Mouse (Mus musculus): ENCODE data around the gene Klc3.

Klc3 gene

DNA sequence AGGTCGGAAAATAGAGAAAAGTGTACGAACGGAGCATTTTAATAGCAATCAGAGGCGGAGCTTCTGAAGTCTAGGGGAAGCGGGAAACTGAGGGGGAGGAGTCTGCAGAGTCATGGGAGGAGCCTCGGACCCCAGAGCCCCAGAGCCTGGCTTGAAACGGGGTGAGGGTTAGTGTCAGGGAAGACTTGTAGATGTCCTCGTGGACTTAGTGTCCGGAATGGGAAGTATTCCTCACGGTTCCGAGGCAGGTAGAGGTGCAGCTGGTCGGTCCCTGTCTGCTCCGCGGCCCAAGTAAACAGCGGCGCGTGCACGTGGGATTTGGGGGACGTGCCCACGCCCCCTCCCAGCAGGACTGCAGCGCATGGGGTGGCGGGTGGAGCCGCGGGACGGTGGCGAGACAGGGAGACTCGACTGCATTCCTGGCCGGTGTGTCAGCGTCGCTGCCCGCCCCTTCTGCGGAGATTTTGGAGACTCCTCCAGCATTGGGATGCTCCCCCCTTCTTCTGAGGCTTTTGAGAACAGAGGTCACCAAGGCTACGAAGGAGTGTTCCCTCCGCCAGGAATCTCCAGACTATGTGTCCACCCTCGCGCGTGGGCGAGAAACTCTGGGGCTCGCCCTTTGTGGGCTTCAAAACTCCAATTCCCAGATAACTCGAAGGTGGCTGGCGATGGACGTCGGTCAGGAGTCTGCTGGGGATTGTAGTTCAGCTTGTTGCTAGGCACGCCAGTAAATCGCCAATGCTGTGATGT is 43.8 kb downstream of the Klc3 start:
- DNase-seq (ENCODE audit: low spot score in 2 of 2): peak; percentile 60 to 78

GRCm38 (mm10) chr7:19359299-19359891 is 44.5 kb downstream of the Klc3 start, which contains the start of the genes Cd3eap and Ppp1r13l:
Cd3eap (minus strand) TSS chr7:19359483.
Ppp1r13l (plus strand) TSS chr7:19359749.
- peak; percentile 78 to 87 for DNase-seq (ENCODE audit: low spot score in 2 of 2)

- DNase-seq (ENCODE audit: low spot score in 2 of 2): peak in 1 of 2 experiments; percentile 23
Measured at GRCm38 (mm10) chr7:19358634-19359033, 45.3 kb downstream of the Klc3 start.

DNA sequence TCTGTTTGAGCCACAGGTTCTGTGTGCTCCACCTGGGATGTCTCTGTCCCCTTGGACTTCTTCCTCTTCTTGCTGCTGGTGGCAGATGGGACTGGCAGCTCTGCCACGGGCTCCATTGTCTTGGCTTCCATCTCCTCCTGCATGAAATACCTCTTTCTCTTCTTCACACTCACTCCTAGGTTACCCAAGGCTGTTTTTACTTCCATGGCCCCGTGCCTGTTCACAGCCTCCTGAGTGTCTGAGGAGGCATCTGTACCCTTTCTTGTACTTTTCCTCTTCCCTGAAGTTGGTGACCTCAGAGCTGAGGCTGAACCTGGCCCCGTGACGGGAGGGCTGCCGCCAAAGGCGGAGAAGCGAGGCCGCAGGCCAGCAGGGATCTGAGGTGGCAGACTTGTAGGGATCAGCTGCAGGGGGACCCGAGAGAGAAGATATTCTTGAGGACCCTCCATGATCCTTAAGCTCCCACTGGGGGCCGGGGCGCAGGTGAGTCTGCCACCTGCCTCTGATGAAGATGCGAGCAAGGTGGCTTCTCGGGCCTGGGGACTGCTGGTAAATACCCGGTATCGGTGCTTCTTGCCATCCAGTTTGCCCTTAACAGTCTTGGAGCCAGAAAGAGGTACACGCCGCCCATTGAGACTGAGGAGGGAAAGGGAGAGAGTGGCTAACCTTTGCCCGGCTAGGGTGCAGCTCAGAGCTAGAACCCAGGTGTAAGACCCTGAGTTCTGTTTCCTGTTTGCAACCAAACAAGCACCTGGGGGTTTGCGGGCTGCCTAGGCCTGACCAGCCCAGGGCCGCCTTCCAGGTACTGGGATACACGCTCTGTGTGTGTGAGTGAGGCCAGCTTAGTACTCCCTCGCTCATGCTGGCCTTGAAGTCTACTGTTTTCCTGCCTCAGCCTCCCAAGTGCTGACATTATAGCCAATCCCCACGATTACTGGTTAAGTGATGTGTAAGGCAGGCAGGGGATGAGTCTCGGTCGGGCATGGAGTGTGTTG is 46.2 kb downstream of the Klc3 start:
- DNase-seq (ENCODE audit: low spot score in 2 of 2): peak in 1 of 2 experiments; percentile 15

- DNase-seq (ENCODE audit: low spot score in 2 of 2): no peak
Measured at GRCm38 (mm10) chr7:19356311-19356710, 47.6 kb downstream of the Klc3 start.

DNA sequence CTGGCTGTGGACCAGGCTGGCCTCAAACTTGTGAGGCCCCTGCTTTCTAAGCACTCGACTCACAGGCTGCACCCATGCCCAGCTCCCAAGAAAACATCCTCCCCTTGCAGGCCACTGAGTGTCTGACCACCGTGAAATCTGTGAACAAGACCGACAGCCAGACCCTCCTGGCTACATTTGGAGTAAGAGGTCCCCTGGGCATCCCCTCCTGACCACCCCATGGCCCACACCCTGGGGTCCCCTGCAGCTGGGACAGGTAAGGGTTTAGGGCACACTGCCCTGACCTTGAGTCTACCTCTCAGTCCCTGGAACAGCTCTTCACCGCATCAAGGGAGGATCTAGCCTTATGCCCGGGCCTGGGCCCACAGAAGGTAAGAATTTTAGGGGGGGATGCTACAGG is 48.9 kb downstream of the Klc3 start:
- DNase-seq (ENCODE audit: low spot score in 2 of 2): no peak

GRCm38 (mm10) chr7:19350221-19350620 is 53.7 kb downstream of the Klc3 start:
- no peak for DNase-seq (ENCODE audit: low spot score in 2 of 2)

GRCm38 (mm10) chr7:19349188-19349915 is 54.6 kb downstream of the Klc3 start:
- no peak for DNase-seq (ENCODE audit: low spot score in 2 of 2)

GRCm38 (mm10) chr7:19344938-19345471 is 58.9 kb downstream of the Klc3 start:
- DNase-seq (ENCODE audit: low spot score in 2 of 2): peak; percentile 90 to 98
